Mouse (Mus musculus): Measurements from ENCODE around the gene Mical3. TPM values are rescaled to one million over a fixed set of nuclear protein-coding genes. Genes with fewer than 3 reads are reported as not detected.

Mical3 gene
- total RNA-seq, 1 experiment from 2014 or later, result 6.6 TPM

DNA sequence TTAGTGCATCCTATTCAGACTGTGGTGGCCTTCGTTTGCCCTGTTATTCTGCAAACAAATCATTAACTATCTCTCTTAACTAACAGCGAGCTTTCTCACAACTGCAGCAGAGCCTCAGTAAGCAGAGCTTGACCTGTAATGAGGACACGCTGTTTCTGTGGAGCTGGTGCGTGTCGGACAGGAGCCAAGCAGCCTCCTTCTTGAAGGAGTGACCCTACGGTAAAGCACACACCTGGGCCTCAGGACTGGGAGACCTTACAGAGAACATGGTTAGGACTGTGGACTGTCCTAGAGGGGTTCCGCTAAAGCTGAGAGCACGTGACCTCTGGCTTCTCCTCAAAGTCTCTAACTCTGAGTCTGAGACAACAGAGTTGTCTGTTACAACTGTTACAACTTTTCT is 82.1 kb downstream of the Mical3 start:
- ATAC-seq (replicated peaks in 1 of 2; ENCODE audit: insufficient read depth in 1 of 2, low FRiP score in 2 of 2, low TSS enrichment in 1 of 2, low read depth in 1 of 2, poor library complexity in 2 of 2, severe bottlenecking in 2 of 2), result no peak

DNA sequence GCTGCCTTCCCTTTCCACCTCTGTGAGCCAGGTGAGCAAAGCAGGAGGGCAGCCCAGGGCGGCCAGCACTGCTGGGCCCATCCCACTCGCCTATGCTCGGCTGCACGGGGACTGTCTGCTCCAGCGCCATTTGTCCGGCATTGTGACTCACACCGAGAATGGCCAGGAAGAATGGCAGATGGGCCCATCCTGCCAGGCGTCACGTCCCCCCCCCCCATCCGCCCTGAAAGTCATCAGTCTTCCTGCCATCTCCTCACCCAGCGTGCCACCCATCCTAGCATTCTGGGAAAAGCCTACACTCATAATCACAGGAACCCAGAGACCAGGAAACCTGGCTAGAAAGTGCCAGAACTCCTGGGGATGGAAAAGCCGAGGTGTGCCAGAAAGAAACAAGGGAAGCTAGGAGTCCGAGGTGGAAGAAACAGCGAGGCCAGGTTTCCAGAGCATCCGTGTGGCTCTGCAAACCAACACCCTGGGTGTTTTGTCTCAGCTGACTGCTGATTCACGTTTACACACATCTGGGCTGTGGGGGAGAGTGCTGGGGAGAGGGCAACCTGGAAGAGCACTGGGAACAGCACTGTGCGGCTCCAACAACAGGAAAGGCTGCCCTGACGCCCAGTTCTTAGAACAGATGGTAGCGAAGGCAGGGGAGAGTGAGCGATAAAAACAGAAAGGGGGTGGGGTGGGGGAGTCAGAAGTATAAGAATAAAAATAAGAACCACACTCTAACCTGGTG is 85.3 kb downstream of the Mical3 start:
- no peak for ATAC-seq (replicated peaks in 1 of 2; ENCODE audit: insufficient read depth in 1 of 2, low FRiP score in 2 of 2, low TSS enrichment in 1 of 2, low read depth in 1 of 2, poor library complexity in 2 of 2, severe bottlenecking in 2 of 2)

DNA sequence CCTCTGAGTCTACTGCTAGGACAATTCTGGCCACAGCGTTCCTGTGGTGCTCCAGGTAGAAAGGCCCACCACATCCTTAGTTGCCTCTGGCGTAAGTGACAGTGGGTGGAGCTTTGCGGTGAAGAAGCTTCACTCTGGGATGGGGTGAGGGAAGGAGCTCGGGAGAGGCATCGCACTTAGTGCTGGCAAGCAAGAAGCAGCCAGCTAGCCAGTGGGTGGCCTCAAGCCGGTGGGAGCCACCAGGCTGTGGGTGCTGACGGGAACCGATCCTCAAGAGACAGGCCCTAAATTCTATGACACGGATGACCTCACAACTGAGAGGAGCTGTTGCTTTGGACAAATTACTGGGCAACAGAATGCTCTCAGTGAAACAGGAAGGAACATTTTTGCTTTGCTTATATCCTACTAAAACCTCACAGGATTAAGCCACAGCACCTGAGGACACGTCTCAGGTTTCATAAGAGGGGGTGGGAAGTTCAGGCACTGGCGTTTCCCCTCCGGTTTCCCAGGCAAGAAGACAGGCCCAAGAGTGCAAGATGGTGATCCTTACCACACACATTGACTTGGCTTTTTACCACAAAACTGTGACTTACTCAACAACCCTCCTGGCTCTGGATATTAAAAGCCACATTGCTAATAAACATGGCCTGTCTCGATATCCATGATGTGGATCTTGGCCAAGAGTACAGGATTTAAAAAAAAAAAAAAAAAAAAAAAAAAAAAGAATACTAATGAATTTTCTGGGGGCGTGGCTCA is 87.2 kb downstream of the Mical3 start:
- peak in 1 of 2 experiments; percentile 59; a peak in 1 of 4 replicates for ATAC-seq (replicated peaks in 1 of 2; ENCODE audit: insufficient read depth in 1 of 2, low FRiP score in 2 of 2, low TSS enrichment in 1 of 2, low read depth in 1 of 2, poor library complexity in 2 of 2, severe bottlenecking in 2 of 2)

DNA sequence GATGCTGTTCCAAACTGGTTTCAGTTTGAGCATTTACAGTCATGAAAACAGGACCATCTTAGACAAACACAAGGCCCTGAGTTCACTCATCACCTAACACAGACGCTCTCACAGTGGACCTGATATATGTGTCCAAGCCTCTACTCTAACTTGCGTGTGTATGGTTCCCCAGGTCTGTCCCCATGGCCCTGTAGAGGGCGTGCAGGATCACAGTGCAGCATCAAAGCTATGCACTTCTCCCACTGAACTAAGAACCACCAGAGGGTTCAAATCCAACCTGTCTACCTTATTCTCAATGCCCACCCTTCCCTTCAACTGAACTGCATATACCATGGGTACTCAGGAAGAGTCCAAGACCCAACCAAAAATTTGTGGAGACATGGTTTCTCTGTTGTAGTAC is 91.1 kb downstream of the Mical3 start:
- no peak for ATAC-seq (replicated peaks in 1 of 2; ENCODE audit: insufficient read depth in 1 of 2, low FRiP score in 2 of 2, low TSS enrichment in 1 of 2, low read depth in 1 of 2, poor library complexity in 2 of 2, severe bottlenecking in 2 of 2)

DNA sequence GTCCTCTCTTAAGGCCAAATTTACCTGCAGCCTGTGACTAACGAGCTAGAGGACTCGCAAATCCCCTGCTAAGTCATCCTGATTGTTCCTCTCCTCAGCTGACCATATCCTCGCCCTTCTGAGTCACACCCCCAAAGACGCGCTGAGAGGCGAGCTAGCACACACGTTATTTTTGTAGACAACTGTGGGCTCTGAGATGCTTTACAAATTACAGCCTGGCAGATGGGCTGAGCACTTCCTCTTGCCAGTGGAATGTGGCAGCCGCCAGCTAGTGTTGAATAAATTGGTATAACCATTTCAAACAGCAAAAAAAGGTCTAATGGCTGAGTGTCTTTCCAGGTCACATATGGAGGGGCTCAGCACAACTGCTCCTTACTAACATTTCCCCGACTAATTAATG is 91.5 kb downstream of the Mical3 start:
- ATAC-seq (replicated peaks in 1 of 2; ENCODE audit: insufficient read depth in 1 of 2, low FRiP score in 2 of 2, low TSS enrichment in 1 of 2, low read depth in 1 of 2, poor library complexity in 2 of 2, severe bottlenecking in 2 of 2), result no peak

DNA sequence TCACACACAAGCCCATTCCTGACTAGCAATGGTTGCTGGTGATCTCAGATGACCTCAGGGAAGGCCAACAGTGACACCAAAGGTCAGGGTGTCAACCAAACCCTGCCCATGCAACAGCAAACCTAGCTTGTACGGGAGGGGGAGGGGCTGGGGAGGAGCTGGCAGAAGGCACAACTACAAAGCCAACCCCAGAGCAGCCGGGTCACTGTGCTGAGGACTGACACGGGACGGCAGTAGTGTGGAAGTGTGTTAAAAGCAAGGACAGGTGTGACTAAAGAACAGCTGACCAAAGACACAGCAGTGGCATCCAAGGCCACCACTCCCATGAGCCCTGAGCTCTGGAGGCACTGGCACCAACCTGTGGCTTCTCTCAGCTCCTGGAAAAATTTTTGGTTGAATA is 93.7 kb downstream of the Mical3 start:
- no peak for ATAC-seq (replicated peaks in 1 of 2; ENCODE audit: insufficient read depth in 1 of 2, low FRiP score in 2 of 2, low TSS enrichment in 1 of 2, low read depth in 1 of 2, poor library complexity in 2 of 2, severe bottlenecking in 2 of 2)

DNA sequence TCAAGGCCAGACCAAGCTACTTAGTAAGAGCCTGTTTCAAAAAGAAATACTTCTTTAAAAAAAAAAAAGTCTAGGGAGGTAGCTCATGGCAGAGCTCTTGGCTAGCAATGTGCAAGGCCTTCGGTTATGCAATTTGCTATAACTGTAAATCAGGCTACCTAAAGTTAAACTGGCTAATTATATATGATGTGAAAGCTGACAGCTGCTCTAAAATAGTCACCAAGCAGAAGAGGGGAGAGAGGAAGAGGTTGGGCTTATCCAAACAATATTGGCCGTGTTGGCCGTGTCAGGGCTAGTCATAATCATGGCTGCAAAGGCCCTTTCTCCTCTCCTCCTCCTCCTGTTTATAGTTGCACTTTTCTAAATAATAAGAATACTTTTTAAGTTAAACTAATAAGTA is 94.9 kb downstream of the Mical3 start:
- ATAC-seq (replicated peaks in 1 of 2; ENCODE audit: insufficient read depth in 1 of 2, low FRiP score in 2 of 2, low TSS enrichment in 1 of 2, low read depth in 1 of 2, poor library complexity in 2 of 2, severe bottlenecking in 2 of 2), result no peak

DNA sequence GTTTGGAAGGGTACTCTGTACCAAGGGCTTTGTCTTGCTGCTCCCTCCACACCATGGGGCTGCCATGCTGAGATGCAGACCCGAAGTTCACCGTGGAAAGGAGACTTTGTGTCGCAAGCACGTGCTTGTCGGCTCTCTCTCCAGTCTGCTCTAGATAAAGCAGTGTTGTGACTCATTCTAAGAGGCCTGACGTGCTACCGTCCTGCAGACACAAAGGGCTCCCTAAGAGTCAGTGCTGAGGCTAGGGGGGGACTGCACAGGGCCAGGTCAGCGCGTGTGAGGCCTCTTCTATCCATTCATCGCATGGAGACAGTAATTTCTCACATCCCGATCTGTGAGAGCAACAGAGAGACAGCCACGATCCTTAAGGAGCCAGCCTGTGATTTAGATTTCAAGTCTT is 95.5 kb downstream of the Mical3 start:
- no peak for ATAC-seq (replicated peaks in 1 of 2; ENCODE audit: insufficient read depth in 1 of 2, low FRiP score in 2 of 2, low TSS enrichment in 1 of 2, low read depth in 1 of 2, poor library complexity in 2 of 2, severe bottlenecking in 2 of 2)

DNA sequence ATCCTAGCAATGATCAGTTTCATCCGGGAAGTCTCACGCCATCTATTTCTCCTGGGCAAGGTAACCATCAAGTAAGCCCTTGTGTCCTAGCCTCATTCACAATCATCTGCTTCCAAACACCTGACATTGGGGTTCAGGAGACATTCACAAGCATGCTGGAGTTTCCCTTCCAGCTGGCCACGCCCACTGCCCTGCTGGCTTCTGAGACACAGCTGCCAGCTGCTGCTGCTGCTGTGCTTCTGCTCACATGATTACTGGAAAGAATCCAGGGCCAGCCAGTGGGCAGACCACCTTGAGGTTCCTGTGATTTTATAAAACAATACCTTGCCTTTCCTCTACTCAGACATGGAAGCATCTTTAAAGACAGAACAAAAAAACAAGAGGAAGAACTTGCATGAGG is 97.5 kb downstream of the Mical3 start:
- no peak for ATAC-seq (replicated peaks in 1 of 2; ENCODE audit: insufficient read depth in 1 of 2, low FRiP score in 2 of 2, low TSS enrichment in 1 of 2, low read depth in 1 of 2, poor library complexity in 2 of 2, severe bottlenecking in 2 of 2)

DNA sequence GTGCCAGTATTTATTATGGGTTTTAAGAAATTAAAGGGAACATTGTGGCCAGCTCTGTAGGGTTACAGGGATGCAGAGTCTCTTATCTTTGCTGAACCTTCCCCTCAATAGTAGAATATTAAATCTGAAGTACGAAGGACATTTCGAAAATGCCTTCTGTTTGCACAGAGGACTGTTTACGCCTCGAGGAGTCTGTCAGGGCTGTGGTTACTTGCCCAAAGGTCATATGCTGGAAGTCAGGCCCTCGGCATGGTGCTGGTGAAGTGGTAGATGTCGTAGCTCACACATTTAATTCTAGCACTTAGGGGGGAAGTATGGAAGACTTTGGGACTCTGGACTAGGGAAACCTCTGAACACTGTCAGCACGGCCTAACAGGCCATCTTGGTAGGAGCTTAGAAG is 99.4 kb downstream of the Mical3 start:
- no peak for ATAC-seq (replicated peaks in 1 of 2; ENCODE audit: insufficient read depth in 1 of 2, low FRiP score in 2 of 2, low TSS enrichment in 1 of 2, low read depth in 1 of 2, poor library complexity in 2 of 2, severe bottlenecking in 2 of 2)

DNA sequence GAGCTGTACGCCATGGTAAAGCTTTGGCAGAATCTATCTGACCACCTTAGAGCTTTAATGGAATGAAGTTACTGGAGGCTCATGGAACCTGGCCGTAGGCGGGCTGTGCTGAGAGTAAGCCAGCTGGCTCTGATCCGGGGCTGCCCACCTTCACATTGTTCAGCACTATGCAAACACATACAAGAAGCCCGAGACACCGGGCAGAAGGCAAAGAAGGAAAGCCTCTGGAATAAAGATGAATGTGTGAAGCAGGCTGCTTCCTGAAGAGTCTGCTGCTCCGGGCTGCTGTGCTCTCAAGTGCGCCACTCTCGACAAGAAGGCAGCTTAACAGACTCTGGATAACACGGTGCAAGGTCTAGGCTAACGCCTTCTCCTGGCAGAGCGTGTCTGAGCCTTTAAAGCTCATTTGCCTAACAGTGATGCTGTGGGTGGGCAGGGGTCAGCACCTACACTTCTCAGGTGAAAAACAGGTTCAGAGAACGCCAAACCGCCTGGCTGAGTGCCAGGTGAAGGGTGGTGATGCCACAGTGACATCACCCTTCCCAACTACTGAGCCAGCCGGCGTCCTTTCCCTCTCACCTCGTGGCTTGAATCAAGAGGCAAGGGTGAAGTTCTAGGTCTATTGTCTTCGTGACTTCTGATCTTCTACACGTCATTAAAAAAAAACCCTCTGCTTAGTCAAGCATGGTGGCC is 100.8 kb downstream of the Mical3 start:
- no peak for ATAC-seq (replicated peaks in 1 of 2; ENCODE audit: insufficient read depth in 1 of 2, low FRiP score in 2 of 2, low TSS enrichment in 1 of 2, low read depth in 1 of 2, poor library complexity in 2 of 2, severe bottlenecking in 2 of 2)

DNA sequence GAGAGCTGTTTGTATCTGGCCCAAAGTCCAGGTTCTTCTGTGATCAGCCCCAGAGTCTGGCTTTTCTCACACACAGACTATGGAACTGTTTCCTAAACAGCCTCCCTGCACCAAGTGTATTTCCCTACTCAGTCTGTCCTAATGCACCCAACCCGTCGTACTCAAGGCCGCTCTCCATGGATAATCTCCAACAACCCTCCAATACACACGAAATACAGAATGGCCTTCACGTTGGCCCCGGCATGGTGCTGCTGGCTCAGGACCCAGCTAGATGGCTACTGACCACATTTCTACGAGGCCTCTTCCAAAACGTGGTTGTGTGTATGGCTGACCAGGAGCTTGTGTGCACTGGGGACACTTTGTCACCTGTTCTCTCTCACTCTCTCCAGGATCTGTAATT is 102.3 kb downstream of the Mical3 start:
- ATAC-seq (replicated peaks in 1 of 2; ENCODE audit: insufficient read depth in 1 of 2, low FRiP score in 2 of 2, low TSS enrichment in 1 of 2, low read depth in 1 of 2, poor library complexity in 2 of 2, severe bottlenecking in 2 of 2), result no peak

DNA sequence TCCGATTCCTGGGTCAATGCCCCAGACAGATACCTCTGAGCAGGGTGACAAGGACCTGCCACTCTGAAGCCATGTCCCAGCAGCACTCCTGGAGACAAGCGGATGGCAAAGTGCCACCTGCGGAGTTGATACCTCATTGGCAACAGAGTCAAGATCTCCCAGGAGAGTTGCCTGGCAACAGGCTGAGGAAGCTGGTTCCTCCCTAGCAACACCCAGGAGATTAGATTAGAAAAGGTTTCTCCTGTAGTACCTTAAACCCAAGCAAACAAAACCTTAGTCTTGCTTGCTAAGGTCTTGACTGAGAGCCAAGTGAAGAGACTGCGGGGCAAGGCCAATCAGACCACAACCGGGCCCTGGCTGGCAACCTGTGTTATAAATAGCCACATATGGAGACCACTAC is 103.5 kb downstream of the Mical3 start:
- no peak for ATAC-seq (replicated peaks in 1 of 2; ENCODE audit: insufficient read depth in 1 of 2, low FRiP score in 2 of 2, low TSS enrichment in 1 of 2, low read depth in 1 of 2, poor library complexity in 2 of 2, severe bottlenecking in 2 of 2)

DNA sequence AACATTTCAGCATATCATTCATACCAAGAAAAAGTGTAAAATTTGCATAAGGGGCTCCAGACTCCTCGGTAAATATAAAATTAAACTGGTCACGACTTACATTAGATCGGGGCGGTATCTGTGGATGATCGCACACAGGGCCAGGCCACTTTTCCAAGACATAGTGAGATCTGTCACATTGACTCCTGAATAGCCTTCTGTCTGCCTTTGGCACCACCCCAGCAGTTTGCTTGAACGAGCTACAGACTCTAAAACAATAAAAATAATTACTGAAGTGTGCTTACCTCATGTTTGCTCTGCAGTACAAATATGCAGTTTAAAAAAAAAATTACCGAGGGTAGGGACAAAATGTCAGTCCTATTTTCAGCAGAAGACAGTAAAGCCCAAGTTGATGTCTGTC is 103.9 kb downstream of the Mical3 start:
- ATAC-seq (replicated peaks in 1 of 2; ENCODE audit: insufficient read depth in 1 of 2, low FRiP score in 2 of 2, low TSS enrichment in 1 of 2, low read depth in 1 of 2, poor library complexity in 2 of 2, severe bottlenecking in 2 of 2), result no peak

DNA sequence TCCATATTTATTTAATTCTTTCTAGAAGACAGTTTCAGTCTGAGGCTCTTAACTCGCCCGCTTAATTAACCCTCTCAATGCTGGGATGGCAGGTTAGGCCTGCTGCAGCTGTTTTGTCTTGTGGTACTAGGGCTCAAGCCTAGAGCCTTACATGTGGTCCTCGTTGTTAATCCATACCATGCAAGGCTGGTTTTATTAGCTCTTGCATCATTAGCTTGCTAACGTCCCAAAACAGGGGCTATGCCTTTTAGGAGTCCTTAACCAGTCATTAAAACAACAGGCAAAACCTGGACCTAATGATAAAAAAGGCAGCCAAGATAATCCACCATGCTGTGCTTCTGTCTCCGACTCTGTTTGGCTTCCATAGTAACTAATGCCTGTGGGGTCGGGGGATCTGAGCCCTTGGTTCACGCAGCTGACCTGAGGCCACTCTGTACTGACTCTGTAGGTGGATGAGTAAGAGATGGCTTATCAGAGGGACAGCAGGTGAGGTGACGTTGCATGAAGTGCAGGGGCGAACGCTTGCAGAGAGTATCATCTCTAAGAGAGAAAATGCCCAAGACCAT is 104.7 kb downstream of the Mical3 start:
- ATAC-seq (replicated peaks in 1 of 2; ENCODE audit: insufficient read depth in 1 of 2, low FRiP score in 2 of 2, low TSS enrichment in 1 of 2, low read depth in 1 of 2, poor library complexity in 2 of 2, severe bottlenecking in 2 of 2), result no peak

DNA sequence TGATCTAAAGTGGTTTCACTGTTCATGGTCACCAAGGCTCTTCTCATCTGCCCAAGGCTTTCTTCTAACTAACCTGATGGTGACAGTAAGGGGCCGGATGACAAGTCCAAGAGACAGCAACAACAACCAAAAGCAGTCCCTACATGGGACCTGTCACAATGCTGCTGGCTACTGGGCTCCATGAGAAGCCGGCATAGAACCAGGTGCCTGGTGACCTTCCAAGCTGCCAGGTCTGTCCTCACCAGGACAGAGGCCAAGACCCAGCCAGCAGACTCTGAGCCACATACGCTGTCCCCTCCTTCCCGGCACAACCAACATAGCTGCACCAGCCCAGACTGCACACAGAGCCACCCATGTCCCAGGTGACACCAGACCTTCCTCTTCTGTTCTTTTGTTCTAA is 112.7 kb downstream of the Mical3 start:
- no peak for ATAC-seq (replicated peaks in 1 of 2; ENCODE audit: insufficient read depth in 1 of 2, low FRiP score in 2 of 2, low TSS enrichment in 1 of 2, low read depth in 1 of 2, poor library complexity in 2 of 2, severe bottlenecking in 2 of 2)

DNA sequence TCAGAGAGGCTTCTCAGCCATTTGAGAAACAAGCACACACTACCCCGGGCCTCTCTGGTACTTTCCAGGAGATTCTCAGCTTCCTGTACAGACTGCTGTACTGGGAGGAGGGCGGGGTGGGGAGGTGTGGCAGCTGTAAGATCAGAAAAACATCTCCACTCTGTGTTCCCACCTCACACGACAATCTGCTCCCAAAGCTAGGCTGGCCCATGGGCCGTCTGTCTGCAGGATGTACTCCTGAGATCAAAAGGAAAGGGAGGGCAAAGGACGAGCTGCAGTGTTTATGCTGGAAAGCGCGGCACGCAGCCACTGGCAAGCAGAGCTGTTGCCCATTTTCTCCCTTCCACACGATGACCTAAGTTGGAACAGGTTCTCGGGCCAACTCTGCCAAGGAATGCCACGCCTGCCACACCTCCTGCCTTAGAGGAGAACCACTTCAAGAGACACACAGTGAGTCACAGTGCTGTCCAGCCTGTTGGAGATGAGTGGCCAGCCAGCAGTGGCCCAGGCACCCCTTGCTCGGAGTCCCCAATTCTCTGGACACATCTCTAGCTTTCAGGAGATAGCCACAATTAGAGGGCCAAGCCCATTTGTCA is 113.3 kb downstream of the Mical3 start:
- ATAC-seq (replicated peaks in 1 of 2; ENCODE audit: insufficient read depth in 1 of 2, low FRiP score in 2 of 2, low TSS enrichment in 1 of 2, low read depth in 1 of 2, poor library complexity in 2 of 2, severe bottlenecking in 2 of 2), result no peak

DNA sequence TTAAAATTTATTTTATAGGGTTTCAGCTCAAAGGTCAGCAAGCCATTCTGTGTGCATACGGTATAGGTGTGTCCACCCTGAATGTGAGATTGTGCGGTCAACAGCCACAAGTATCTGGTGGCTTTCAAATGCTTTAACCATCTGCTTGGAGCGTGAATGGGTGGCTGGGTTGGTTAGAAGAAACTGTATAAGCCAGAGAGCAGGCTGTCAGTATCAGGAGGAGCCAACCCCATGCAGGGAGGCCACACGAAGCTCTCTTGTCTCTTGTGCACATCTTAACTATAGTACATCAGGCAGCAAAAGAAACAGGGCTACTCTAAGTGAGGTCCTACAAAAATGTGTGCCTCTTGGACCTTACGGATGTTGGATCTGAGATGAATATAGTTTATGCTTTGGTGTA is 114.7 kb downstream of the Mical3 start:
- ATAC-seq (replicated peaks in 1 of 2; ENCODE audit: insufficient read depth in 1 of 2, low FRiP score in 2 of 2, low TSS enrichment in 1 of 2, low read depth in 1 of 2, poor library complexity in 2 of 2, severe bottlenecking in 2 of 2), result no peak
